In the genomic region with DNA sequence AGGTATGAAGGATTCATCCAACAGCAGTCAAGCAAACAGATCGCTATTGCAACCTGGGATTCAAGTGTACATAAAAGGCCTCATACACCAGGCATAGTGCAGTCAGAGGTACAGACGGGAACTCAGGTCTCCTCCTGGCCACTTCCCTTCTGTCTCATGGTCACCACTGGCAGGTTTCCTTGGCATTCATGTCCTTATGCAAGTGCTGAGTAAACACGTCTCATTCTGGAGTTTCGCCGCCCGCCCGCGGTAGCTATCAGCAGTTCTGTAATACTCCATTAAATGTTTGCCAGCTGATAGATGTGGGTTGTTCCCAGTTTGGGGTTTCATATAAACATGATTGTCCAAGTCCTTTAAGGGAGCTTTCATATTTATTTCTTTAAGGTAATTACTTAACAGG, we compare ENCODE assay signal across 27 mouse cellular contexts.
DNase-seq lines count a peak whose midpoint lies in the region; ATAC-seq and TF ChIP-seq lines count a peak whose summit lies in the region.
"Had no signal": no experiment of that assay in that cellular context is flagged by ENCODE, and none has a peak within 500 bp of the region (broad histone marks: within the 10 kb centered on the region; RNA-seq: fewer than 3 reads in every experiment).

No protein-coding gene starts in this region.

- H3K36me3 ChIP-seq in neural tube, embryonic 15.5 days = no peaks in the 10 kb centered on the region
- no peaks in the 10 kb centered on the region for H3K36me3 ChIP-seq in midbrain, embryonic 14.5 days (ENCODE audit: control insufficient read depth, insufficient read depth, low read length)
- H3K36me3 ChIP-seq: embryonic facial prominence, embryonic 13.5 days; hindbrain, embryonic 15.5 days; limb, embryonic 12.5 days; neural tube, embryonic 12.5 days had no signal

- H3K4me2 ChIP-seq in neural tube, embryonic 15.5 days = no peak overlapping the region
- H3K4me2 ChIP-seq in midbrain, embryonic 14.5 days (ENCODE audit: low read length) = no peak overlapping the region
- H3K4me2 ChIP-seq: embryonic facial prominence, embryonic 13.5 days; hindbrain, embryonic 15.5 days; limb, embryonic 12.5 days; liver, embryonic 11.5 days; midbrain, embryonic 11.5 days; neural tube, embryonic 12.5 days had no signal

- H3K27ac ChIP-seq in neural tube, embryonic 15.5 days (replicated peaks) = no peak overlapping the region
- H3K27ac ChIP-seq in midbrain, embryonic 14.5 days (replicated peaks; ENCODE audit: low read depth, low read length) = no peak overlapping the region
- H3K27ac ChIP-seq: embryonic facial prominence, embryonic 13.5 days; forebrain, embryonic 10.5 days; hindbrain, embryonic 10.5 days; hindbrain, embryonic 15.5 days; limb, embryonic 12.5 days; neural tube, embryonic 12.5 days had no signal

- DNase-seq in cerebellum, adult 9-11 months = peak; percentile 32
- no peak for DNase-seq in cerebellum, postnatal 10 days
- DNase-seq in brain, adult 2 months (ENCODE audit: low read depth, low spot score) = peak; percentile 52
- peak; percentile 22 for DNase-seq in lung, adult 2 months
- peak; percentile 35 for DNase-seq in lung, postnatal 14 days
- no peak for DNase-seq in left cerebral cortex, postnatal 25 days (ENCODE audit: low spot score in 2 of 2)
- DNase-seq in midbrain, embryonic 14.5 days = no peak
- DNase-seq: adrenal gland, adult 2 months; embryo, embryonic 11 days; heart, postnatal 14 days; kidney, adult 11 months; kidney, postnatal 14 days; liver, postnatal 0 days; thymus, postnatal 4 days had no signal

- H3K9ac ChIP-seq in neural tube, embryonic 15.5 days (replicated peaks) = no peak overlapping the region
- no peak overlapping the region for H3K9ac ChIP-seq in midbrain, embryonic 14.5 days (replicated peaks; ENCODE audit: low read length)
- H3K9ac ChIP-seq: embryonic facial prominence, embryonic 13.5 days; hindbrain, embryonic 15.5 days; limb, embryonic 12.5 days; liver, postnatal 0 days; neural tube, embryonic 12.5 days had no signal

- 62% methylated on average over 8 of the region's 8 CpGs for WGBS in lung, adult 2 months
- 75% methylated on average over 8 of the region's 8 CpGs for WGBS in neural tube, embryonic 15.5 days
- WGBS in midbrain, embryonic 14.5 days = 93% methylated on average over 8 of the region's 8 CpGs

- no peak overlapping the region for H3K4me3 ChIP-seq in lung, adult 2 months (replicated peaks; ENCODE audit: extremely low read depth, low read depth, low read length)
- no peak overlapping the region for H3K4me3 ChIP-seq in neural tube, embryonic 15.5 days (replicated peaks)
- no peak overlapping the region for H3K4me3 ChIP-seq in midbrain, embryonic 14.5 days (replicated peaks; ENCODE audit: low read depth, low read length)
- H3K4me3 ChIP-seq: embryonic facial prominence, embryonic 13.5 days; forebrain, embryonic 10.5 days; hindbrain, embryonic 10.5 days; hindbrain, embryonic 15.5 days; limb, embryonic 12.5 days; myocyte; neural tube, embryonic 12.5 days had no signal

- no peak for ATAC-seq in neural tube, embryonic 15.5 days (ENCODE audit: low FRiP score)
- ATAC-seq in midbrain, embryonic 14.5 days (ENCODE audit: low FRiP score, low TSS enrichment) = no peak
- ATAC-seq: CD4-positive, CD25-positive, alpha-beta regulatory T cell, adult 4 months; forebrain, embryonic 16.5 days; inflammation-experienced regulatory T-cells, adult 6 months; liver, postnatal 0 days had no signal

- no peak for TF ChIP-seq POLR2A in lung, adult 2 months (IDR thresholded peaks at IDR 0.05; ENCODE audit: borderline replicate concordance, extremely low read depth, low read depth, low read length)

- no peaks in the 10 kb centered on the region for H3K9me3 ChIP-seq in neural tube, embryonic 15.5 days (replicated peaks)
- H3K9me3 ChIP-seq in midbrain, embryonic 14.5 days (ENCODE audit: control insufficient read depth, low read length) = no peaks in the 10 kb centered on the region
- H3K9me3 ChIP-seq: embryonic facial prominence, embryonic 13.5 days; forebrain, embryonic 10.5 days; hindbrain, embryonic 10.5 days; hindbrain, embryonic 15.5 days; limb, embryonic 12.5 days; neural tube, embryonic 12.5 days had no signal

- 0 out of 2 replicates have a peak, but pooled peaks cover 5% of the 10 kb centered on the region for H3K4me1 ChIP-seq in lung, adult 2 months (ENCODE audit: control insufficient read depth, insufficient read depth, low read length)
- peaks cover 54% of the 10 kb centered on the region for H3K4me1 ChIP-seq in neural tube, embryonic 15.5 days
- H3K4me1 ChIP-seq in midbrain, embryonic 14.5 days (ENCODE audit: control insufficient read depth, insufficient read depth, low read length) = 0 out of 2 replicates have a peak, but pooled peaks cover 10% of the 10 kb centered on the region
- H3K4me1 ChIP-seq: limb, embryonic 12.5 days had no signal

- intact Hi-C loops in left cerebral cortex, postnatal 25 days (cut with DNase I) = no loop called here

- no peaks in the 10 kb centered on the region for H3K27me3 ChIP-seq in neural tube, embryonic 15.5 days (replicated peaks)
- no peaks in the 10 kb centered on the region for H3K27me3 ChIP-seq in midbrain, embryonic 14.5 days (ENCODE audit: control insufficient read depth, insufficient read depth, low read length)
- H3K27me3 ChIP-seq: embryonic facial prominence, embryonic 13.5 days; hindbrain, embryonic 15.5 days; limb, embryonic 12.5 days; neural tube, embryonic 12.5 days had no signal

- TF ChIP-seq CTCF in lung, adult 2 months (IDR thresholded peaks at IDR 0.05; ENCODE audit: insufficient read depth, low read length) = no peak

Comparison
In these comparisons a context has a peak if more than half of its experiments do, and no peak if none do; other contexts are left out.
1. DNase-seq: peak in cerebellum, adult 9-11 months (single experiment), brain, adult 2 months (single experiment), lung, adult 2 months (single experiment) and lung, postnatal 14 days (single experiment); none in cerebellum, postnatal 10 days (0 of 2), left cerebral cortex, postnatal 25 days (0 of 2) and midbrain, embryonic 14.5 days (single experiment).